Mouse (Mus musculus): ENCODE results near the gene Gm19345. TPM values are rescaled to one million over a fixed set of nuclear protein-coding genes. Genes with fewer than 3 reads are reported as not detected.

The Gm19345 gene
- polyA plus RNA-seq, 1 experiment from 2014 or later, result 1.7 TPM

GRCm38 (mm10) chr7:19831837-19832236, 20.0 kb upstream of the Gm19345 start:
- Histone ChIP-seq H3K9me3 (no peaks in the 10 kb centered on the region), H3K27ac (no peak overlapping the region), H3K4me2 (replicated peaks) (no peak overlapping the region), H3K36me3 (no peaks in the 10 kb centered on the region), H3K9ac (no peak overlapping the region), H3K4me1 (no peaks in the 10 kb centered on the region), H3K27me3 (replicated peaks) (no peaks in the 10 kb centered on the region), H3K4me3 (no peak overlapping the region)
- ATAC-seq (ENCODE audit: low FRiP score, low read depth), result no peak
- WGBS, result 61% methylated on average over 9 of the region's 9 CpGs

GRCm38 (mm10) chr7:19834055-19834454, 17.7 kb upstream of the Gm19345 start:
- Histone ChIP-seq H3K36me3 (no peaks in the 10 kb centered on the region), H3K9ac (no peak overlapping the region), H3K9me3 (no peaks in the 10 kb centered on the region), H3K27ac (no peak overlapping the region), H3K4me2 (replicated peaks) (no peak overlapping the region), H3K27me3 (replicated peaks) (no peaks in the 10 kb centered on the region), H3K4me1 (no peaks in the 10 kb centered on the region), H3K4me3 (no peak overlapping the region)
- WGBS, result 62% methylated on average over 3 of the region's 3 CpGs
- ATAC-seq (ENCODE audit: low FRiP score, low read depth), result no peak

GRCm38 (mm10) chr7:19836843-19837242, 15.0 kb upstream of the Gm19345 start:
- Histone ChIP-seq H3K4me2 (replicated peaks) (no peak overlapping the region), H3K4me1 (no peaks in the 10 kb centered on the region), H3K9me3 (no peaks in the 10 kb centered on the region), H3K9ac (no peak overlapping the region), H3K27me3 (replicated peaks) (no peaks in the 10 kb centered on the region), H3K4me3 (no peak overlapping the region), H3K27ac (no peak overlapping the region), H3K36me3 (no peaks in the 10 kb centered on the region)
- WGBS, result 73% methylated on average over 3 of the region's 3 CpGs
- no peak for ATAC-seq (ENCODE audit: low FRiP score, low read depth)

- Histone ChIP-seq H3K4me3 (no peak overlapping the region), H3K27me3 (replicated peaks) (peaks cover 15% of the 10 kb centered on the region), H3K4me1 (no peaks in the 10 kb centered on the region), H3K27ac (no peak overlapping the region), H3K4me2 (replicated peaks) (no peak overlapping the region), H3K9me3 (no peaks in the 10 kb centered on the region), H3K9ac (no peak overlapping the region), H3K36me3 (no peaks in the 10 kb centered on the region)
- no peak for ATAC-seq (ENCODE audit: low FRiP score, low read depth)
- WGBS, result 84% methylated on average over 4 of the region's 4 CpGs
Measured at GRCm38 (mm10) chr7:19840371-19840770, 11.4 kb upstream of the Gm19345 start.

GRCm38 (mm10) chr7:19840936-19841335, 10.9 kb upstream of the Gm19345 start:
- Histone ChIP-seq H3K9ac (no peak overlapping the region), H3K4me1 (no peaks in the 10 kb centered on the region), H3K9me3 (no peaks in the 10 kb centered on the region), H3K4me2 (replicated peaks) (no peak overlapping the region), H3K4me3 (no peak overlapping the region), H3K36me3 (no peaks in the 10 kb centered on the region), H3K27me3 (replicated peaks) (peaks cover 15% of the 10 kb centered on the region), H3K27ac (no peak overlapping the region)
- WGBS, result 80% methylated on average over 3 of the region's 3 CpGs
- ATAC-seq (ENCODE audit: low FRiP score, low read depth), result no peak

GRCm38 (mm10) chr7:19841686-19842413, 10.0 kb upstream of the Gm19345 start:
- no peak overlapping the region for H3K27ac ChIP-seq
- H3K27me3 ChIP-seq (replicated peaks), result peaks cover 17% of the 10 kb centered on the region
- H3K36me3 ChIP-seq, result no peaks in the 10 kb centered on the region
- H3K4me3 ChIP-seq, result no peak overlapping the region
- H3K4me1 ChIP-seq, result no peaks in the 10 kb centered on the region
- ATAC-seq (ENCODE audit: low FRiP score, low read depth), result no peak
- H3K9me3 ChIP-seq, result no peaks in the 10 kb centered on the region
- H3K9ac ChIP-seq, result no peak overlapping the region
- WGBS, result 82% methylated on average over 21 of the region's 21 CpGs
- H3K4me2 ChIP-seq (replicated peaks), result no peak overlapping the region

- peaks cover 26% of the 10 kb centered on the region for H3K27me3 ChIP-seq (replicated peaks)
- 30% methylated on average over 19 of the region's 19 CpGs for WGBS
- ATAC-seq (ENCODE audit: low FRiP score, low read depth), result 0 out of 2 replicates have a peak, but pooled peaks have one; percentile 9
- no peaks in the 10 kb centered on the region for H3K9me3 ChIP-seq
- no peak overlapping the region for H3K9ac ChIP-seq
- no peaks in the 10 kb centered on the region for H3K36me3 ChIP-seq
- H3K4me1 ChIP-seq, result no peaks in the 10 kb centered on the region
- H3K4me2 ChIP-seq (replicated peaks), result no peak overlapping the region
- H3K4me3 ChIP-seq, result no peak overlapping the region
- H3K27ac ChIP-seq, result no peak overlapping the region
Measured at GRCm38 (mm10) chr7:19842885-19843504, 8.8 kb upstream of the Gm19345 start.

GRCm38 (mm10) chr7:19843561-19843960, 8.2 kb upstream of the Gm19345 start:
- no peaks in the 10 kb centered on the region for H3K9me3 ChIP-seq

GRCm38 (mm10) chr7:19844521-19845171, 7.2 kb upstream of the Gm19345 start:
- Histone ChIP-seq H3K4me3 (no peak overlapping the region), H3K27ac (no peak overlapping the region), H3K36me3 (no peaks in the 10 kb centered on the region), H3K27me3 (replicated peaks) (peaks cover 26% of the 10 kb centered on the region), H3K4me2 (replicated peaks) (no peak overlapping the region), H3K9ac (no peak overlapping the region), H3K9me3 (no peaks in the 10 kb centered on the region), H3K4me1 (no peaks in the 10 kb centered on the region)
- WGBS, result 63% methylated on average over 15 of the region's 15 CpGs
- no peak for ATAC-seq (ENCODE audit: low FRiP score, low read depth)

More at GRCm38 (mm10) chr7:19843561-19843960, 8.2 kb upstream of the Gm19345 start:
- Histone ChIP-seq H3K4me2 (replicated peaks) (no peak overlapping the region; the same call in 1 of the 2 replicates), H3K4me1 (no peaks in the 10 kb centered on the region), H3K27me3 (replicated peaks) (peaks cover 26% of the 10 kb centered on the region), H3K36me3 (no peaks in the 10 kb centered on the region), H3K4me3 (no peak overlapping the region), H3K9ac (no peak overlapping the region), H3K27ac (no peak overlapping the region)
- WGBS, result 3% methylated on average over 11 of the region's 11 CpGs
- ATAC-seq (ENCODE audit: low FRiP score, low read depth), result peak; percentile 53; the same call in 1 of the 2 replicates

GRCm38 (mm10) chr7:19853526-19853925, 1.7 kb downstream of the Gm19345 start:
- no peaks in the 10 kb centered on the region; the same call in 1 of the 2 replicates for H3K27me3 ChIP-seq (replicated peaks)
- H3K4me2 ChIP-seq (replicated peaks), result no peak overlapping the region
- no peak overlapping the region for H3K27ac ChIP-seq
- WGBS, result 90% methylated on average over 20 of the region's 20 CpGs
- no peaks in the 10 kb centered on the region for H3K36me3 ChIP-seq
- H3K9me3 ChIP-seq, result no peaks in the 10 kb centered on the region
- H3K9ac ChIP-seq, result no peak overlapping the region
- no peak overlapping the region for H3K4me3 ChIP-seq
- ATAC-seq (ENCODE audit: low FRiP score, low read depth), result no peak
- H3K4me1 ChIP-seq, result no peaks in the 10 kb centered on the region; the same call in 1 of the 2 replicates

- WGBS, result 83% methylated on average over 5 of the region's 5 CpGs
- Histone ChIP-seq H3K4me2 (replicated peaks) (no peak overlapping the region), H3K9ac (no peak overlapping the region), H3K27me3 (replicated peaks) (no peaks in the 10 kb centered on the region; the same call in 1 of the 2 replicates), H3K36me3 (no peaks in the 10 kb centered on the region), H3K27ac (no peak overlapping the region), H3K9me3 (no peaks in the 10 kb centered on the region), H3K4me1 (no peaks in the 10 kb centered on the region; the same call in 1 of the 2 replicates), H3K4me3 (no peak overlapping the region)
- no peak for ATAC-seq (ENCODE audit: low FRiP score, low read depth)
Measured at GRCm38 (mm10) chr7:19855663-19856062, 3.9 kb downstream of the Gm19345 start.

- no peak overlapping the region for H3K27ac ChIP-seq
- 88% methylated on average over 6 of the region's 6 CpGs for WGBS
- ATAC-seq (ENCODE audit: low FRiP score, low read depth), result no peak
- H3K9ac ChIP-seq, result no peak overlapping the region
- no peak overlapping the region for H3K4me3 ChIP-seq
- no peaks in the 10 kb centered on the region; the same call in 1 of the 2 replicates for H3K4me1 ChIP-seq
- no peaks in the 10 kb centered on the region for H3K36me3 ChIP-seq
- H3K27me3 ChIP-seq (replicated peaks), result no peaks in the 10 kb centered on the region; the same call in 1 of the 2 replicates
- H3K9me3 ChIP-seq, result no peaks in the 10 kb centered on the region
- H3K4me2 ChIP-seq (replicated peaks), result no peak overlapping the region
Measured at GRCm38 (mm10) chr7:19856283-19856682, 4.5 kb downstream of the Gm19345 start.
